Mouse (Mus musculus): Measurements from ENCODE around the gene Wdr48.

The Wdr48 gene

DNA sequence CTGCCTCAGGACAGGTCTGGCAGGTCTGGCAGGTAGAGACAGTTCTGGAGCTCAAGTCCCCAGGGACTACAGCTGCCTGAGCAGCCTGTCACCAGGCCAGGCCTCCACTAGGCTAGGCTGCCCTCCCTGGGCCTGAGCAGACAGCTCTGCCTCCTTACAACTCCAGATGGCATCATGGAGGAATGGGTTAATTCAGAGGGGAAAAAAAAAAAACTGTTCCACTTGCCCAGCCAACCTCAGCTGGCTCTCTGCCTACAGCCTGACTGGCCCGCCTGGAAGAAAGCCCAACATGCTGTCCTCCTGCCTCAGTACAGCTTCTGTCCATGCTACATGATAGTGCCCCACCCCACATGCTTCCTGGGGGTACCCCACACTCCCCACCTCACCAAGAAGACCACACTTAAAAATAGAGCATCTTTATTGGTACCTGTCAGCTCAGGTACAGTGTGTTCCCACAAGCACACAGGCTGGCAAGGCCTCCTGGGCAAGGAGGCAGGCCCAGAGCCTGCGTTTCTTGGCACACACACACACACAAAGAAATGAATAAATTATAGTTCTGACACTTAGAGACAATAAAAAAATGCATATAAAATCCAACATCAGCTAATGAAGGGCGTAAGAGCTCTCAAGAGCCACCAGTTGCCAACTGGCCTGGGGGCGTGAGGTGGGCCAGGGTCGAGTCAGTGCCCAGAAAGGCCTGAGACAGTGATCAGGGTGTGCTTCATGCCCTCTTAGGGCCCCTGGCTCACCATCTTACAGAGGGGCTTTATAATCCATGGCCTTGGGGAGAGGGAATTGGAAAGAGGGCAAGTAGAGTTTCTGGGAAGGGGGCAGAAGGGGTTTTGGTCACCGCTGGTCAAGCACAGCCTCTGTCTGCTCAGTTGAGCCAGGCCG, 76.3 kb downstream of the Wdr48 start:
- DNase-seq = no peak

DNA sequence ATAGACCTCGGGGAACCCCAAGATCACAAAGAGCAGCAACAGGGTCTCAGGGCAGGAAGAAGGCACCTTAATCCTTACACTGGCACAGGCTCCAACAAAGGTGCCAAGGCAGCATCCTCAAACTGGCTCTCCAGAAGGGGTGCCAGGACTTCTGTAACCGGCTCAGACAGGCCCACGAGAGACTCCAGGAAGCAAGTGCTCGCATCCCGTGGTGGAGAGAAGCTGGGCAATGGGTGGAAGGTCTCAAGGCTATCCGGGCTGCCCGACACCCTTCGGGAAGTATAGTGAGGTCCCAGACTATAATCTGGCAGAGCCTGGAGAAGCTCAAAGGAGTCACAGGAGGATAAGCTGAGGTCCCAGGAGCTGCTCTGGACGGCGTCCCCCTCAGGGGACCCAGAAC, 77.5 kb downstream of the Wdr48 start:
- no peak for DNase-seq

DNA sequence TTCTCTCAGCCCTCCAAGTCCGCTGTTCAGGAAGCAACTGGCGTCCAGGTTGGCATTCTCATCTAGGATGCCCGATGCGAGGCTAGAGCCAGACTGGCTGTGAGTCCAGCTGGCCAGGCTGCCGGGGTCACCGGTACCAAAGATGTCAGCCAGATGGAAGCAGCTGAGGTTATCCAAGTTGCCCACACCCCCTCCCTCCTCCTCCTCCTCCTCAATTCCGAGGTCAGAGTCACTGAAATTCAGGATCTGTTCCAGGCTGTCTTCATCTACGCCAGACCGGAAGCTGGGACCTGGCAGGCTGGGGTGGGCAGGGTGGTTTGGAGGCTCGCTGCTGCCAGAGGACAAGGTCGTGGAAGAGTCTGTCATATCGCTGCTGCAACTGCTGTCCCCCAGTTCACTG, 77.9 kb downstream of the Wdr48 start:
- DNase-seq = no peak

DNA sequence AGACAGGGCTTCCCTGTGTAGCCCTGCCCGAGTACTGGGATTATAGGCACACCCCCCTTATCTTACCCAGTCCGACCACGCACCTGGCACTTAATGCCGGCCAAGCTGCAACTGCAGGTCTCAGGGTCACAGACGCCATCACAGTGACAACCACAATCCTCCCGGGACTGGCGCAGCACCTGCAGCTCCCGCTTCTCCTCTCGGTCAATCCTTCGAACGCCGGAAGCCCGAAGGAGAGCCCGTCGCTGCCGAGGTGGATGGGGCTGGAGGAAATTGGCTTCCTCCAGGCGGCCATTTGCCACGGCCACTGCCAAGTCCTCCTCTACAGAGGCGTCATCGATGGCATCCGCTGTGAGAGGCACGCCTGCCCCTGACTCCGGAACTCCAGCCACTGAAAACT, 78.6 kb downstream of the Wdr48 start:
- DNase-seq = no peak

DNA sequence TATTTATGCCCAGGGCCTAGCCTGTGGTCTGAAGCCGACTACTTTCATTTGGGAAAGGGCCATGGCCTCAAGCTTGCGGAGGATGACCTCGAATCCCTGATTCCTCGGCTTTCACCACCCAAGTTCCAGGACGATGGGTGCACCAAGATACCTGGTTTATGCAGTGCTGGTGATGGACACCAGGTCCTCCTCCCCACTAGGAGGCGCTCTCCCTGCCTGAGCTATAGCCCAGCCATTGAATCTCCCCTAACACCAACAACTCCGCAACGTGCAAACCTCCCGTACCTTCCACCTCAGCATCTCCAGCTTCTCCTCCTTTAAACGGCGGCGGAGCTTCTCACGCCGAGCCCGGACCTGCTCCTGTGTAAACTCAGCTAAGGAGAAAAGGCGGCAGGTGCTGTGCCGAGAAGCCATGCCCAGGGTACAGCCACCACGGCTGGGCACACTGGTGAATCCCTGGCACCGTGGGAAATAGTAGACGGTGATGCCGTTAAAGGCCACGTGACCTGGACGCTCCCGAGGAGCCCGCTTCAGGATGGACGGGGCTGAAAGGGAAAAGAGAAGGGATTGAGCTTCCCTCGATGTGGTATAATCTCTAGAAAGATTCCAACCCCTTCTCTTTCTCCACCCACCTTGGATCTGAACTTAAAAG, 79.3 kb downstream of the Wdr48 start:
- DNase-seq = no peak

DNA sequence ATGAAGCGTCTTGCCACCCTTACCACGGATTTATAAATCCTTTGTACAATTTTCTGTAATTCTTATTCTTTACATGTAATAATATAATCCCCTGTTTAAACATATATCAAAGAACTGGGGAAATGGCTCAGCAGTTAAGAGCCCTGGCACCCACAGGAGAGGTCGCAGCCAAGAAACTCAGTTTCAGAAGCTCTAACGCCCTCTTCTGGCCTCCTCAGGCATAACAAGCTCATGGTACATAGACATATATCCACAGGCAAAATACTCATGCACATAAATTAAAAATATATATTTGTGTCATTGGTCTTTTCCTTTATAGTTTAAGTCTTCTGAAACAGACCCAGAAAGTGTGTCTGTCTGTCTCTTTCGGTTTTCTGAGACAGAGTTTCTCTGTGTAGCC, 79.9 kb downstream of the Wdr48 start:
- DNase-seq = no peak

DNA sequence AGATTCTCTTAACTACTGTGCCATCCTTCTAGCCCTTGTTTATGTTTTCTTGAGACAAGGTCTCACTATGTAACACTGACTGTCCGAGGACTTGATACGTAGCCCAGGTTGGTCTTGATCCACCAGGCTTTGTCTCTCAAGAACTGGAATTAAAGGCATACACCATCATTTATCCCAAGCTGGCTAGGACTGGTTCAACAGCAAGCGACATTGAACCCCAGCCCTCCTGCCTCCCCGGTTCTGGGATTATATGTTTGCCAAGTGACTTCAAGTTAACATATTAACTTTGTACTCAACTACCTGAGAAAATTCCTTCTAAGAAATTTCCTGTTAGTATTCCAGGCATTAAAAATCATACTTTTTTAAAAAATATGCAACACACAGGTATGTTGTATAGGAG, 80.6 kb downstream of the Wdr48 start:
- DNase-seq = no peak

Data from lung, postnatal 14 days (tissue).